Mouse (Mus musculus) E14TG2a.4 (cell line): Measurements from ENCODE around the gene Cdc25a.

Source experiments
- CTCF ChIP-seq: conservative IDR thresholded peaks from 2 replicates; pipeline ENCODE4 v1.5.1; 2014; ENCODE audit warnings: low read length
- NANOG ChIP-seq: IDR thresholded peaks from 2 replicates; pipeline ENCODE4 v1.6.1; 2014; ENCODE audit warnings: borderline replicate concordance, low read length, mixed read lengths
- POU5F1 ChIP-seq: IDR thresholded peaks from 2 replicates; pipeline ENCODE4 v1.6.1; 2014; ENCODE audit warnings: low read length, borderline replicate concordance

DNA sequence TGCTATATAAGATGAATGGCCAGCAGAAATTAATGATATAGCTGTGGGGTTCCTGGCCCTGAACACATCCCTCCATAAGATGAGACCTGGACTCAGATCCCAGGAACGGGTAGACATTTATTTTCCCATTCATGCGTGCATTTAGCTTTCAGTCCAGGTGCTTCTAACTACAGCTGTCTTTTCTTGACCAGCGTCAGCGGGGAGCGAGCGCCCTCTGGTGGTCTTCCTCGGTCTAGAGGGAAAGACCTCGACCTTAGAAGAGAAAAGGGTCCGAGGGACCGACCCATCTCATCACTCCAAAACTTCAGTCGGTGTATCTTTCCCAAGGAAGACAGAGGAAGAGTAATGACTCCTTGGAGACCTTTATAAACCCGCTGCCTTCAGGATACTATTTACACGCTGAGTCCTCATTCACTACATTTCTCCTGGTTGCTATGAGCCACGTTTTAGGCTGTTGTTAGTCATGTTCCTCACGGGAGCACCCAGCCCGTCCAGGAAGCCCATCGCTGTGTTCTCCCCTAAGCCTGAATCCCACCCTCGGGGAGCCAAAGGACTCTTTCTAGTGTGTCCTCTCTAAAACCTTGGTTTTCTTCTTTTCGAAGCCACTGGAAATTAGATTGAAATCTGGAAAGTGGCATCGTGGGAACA is 12.9 kb upstream of the Cdc25a start:
- TF ChIP-seq CTCF (peak; percentile 86), NANOG (no peak), POU5F1 (no peak)
